Mouse (Mus musculus) heart, adult 11 months (tissue): Measurements from ENCODE around the gene Ddx54.

Experiments used
- DNase-seq: peaks from one replicate; pipeline ENCODE4 v3.0.0; 2022

Gene Ddx54

DNA sequence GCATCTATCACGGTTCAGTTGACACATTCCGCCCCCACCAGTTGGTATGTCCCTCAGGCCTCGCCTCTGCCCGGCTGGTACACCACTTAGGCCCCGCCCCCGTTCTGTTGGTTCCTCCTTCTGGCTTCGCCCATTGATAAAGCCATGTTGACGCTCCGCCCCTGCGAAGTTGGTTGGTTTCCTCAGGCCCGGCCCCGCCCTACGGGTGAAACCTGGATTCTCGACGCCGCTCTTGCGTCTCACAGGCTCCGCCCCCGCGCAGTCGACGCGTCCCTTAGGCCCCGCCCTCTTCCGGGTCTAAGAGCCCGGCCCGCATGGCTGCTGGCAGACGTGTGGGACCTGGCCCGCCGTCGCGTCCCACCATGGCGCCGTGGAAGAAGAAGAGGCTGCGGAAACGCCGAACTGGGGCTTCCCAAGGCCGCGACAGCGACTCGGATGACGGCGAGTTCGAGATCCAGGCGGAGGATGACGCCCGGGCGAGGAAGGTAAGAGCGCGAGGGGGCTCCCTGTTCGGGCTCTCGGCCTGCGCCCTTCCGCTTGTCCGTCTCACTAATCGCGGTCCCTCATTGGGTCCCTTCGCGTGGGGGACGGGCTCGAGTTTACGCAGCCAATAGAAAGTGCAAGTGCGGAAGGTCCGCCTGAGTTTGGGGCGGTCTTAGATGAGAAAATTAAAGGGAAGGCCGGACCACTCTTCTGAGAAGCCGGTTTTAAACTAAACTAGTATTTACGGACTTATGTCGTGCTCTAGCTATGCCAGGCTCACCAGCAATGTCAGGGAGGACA is 474 bp downstream of the Ddx54 start:
- DNase-seq: peak; percentile 100

DNA sequence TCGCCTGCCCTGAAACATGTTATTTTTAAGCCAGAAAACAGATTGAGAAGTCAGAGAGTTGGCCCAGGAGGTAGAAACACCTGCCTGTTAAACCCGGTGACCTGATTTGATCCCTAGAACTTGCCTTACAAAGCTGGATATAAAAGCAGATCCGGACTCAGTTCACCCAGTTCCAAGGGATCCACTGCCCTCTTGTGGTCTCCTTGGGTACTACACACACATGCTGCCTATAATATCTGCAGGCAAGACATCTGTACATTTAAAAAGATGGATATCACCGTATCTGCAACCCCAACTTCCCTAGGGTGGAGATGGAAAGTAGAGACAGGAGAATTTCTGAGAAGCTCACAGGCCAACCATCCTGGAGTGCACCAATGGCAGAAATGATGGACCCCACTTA is 3.4 kb downstream of the Ddx54 start:
- no peak for DNase-seq

DNA sequence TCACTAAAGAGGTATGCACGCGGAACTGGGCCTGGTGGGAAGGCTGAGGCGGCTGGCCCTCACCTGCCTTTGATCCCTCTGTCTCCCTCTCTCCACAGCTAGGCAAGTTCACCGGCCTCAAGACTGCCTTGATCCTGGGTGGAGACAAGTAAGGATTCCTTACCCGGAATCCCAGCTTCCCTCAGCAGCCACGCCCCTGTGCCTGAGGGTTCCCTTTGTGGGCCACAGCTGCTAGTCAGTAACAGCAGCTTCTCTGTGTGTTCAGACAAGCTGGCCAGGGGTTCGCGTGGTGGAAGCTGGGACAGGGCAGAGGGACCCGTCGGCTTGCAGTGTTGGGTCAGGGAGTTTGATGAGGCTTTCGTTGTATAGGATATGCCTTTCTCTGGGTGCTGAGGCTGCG is 6.2 kb downstream of the Ddx54 start:
- no peak for DNase-seq

DNA sequence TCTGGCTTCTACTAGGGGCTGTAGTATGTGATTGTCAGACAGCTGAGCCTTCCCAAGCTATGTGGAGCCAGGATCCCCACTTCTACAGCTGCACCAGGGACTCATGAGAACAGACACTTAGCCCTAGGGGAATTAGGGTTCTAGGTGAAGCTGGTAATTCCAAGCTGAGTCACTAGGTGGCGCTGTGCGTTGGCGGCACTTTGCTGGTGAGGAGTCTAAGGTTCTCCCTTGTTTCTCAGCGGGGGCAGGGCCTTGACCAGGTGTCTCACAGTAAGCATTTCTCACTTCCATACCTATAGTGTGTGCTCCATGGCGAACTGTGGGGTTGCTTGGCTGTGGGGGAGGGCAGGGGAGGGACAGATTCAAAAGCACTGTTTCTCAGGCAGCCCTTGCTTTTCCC is 6.7 kb downstream of the Ddx54 start:
- DNase-seq: no peak

DNA sequence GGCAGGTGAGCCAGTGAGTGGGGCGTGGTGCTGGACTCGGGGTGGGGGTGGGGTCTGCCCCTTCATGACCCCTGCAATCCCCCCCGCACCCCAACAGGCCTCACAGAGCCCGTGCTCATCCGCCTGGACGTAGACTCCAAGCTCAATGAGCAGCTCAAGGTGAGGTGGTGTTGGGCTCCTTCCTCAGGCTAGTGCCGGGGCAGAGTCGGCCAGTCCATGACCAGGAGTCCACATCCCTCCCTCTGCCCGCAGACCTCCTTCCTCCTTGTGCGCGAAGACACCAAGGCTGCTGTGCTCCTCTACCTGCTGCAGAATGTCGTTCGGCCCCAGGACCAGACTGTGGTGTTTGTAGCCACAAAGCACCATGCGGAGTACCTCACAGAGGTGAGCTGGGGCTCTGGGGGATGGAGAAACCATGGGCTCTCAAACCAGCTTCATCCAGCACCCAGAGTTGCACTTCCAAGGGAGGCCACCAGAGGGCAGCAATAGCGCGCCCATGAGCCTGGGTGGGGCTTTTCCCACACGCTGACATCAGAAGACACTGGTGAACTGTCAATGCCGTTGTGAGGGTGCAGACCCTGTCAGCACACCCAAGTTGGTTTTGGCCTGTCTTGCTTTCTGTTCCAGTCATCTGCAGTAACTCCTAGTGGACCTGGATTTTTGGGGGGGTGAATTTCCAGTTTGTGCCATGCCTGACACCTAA is 8.0 kb downstream of the Ddx54 start:
- DNase-seq: peak; percentile 97

DNA sequence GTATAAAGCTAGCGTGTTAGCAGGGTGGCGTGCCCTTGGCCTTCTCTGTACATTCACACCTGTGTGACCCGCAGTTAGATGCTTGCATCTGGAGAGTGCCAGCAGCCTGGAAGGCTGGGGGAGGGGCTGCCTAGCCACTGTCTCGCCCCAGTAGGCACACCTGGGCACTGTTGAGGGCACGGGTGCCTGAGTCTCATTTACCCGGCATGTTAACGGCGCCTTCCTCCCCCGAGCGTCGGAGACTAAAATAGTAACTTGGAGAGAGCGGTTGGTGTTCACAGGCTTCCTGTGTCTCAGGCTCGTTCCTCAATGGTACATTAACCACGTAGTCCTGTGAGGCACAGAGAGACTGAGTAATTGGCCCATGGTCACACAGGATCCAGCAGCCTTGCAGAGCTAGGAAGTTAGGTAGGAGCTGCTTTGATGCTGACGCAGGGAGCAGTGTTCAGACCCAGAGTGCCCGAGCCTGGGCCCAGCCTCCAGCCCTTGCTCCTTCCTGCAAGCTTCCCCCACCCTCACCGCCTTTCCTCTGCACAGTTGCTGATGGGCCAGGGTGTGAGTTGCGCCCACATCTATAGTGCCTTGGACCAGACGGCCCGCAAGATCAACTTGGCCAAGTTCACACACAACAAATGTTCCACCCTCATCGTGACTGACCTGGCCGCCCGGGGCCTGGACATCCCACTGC is 8.7 kb downstream of the Ddx54 start:
- no peak for DNase-seq

DNA sequence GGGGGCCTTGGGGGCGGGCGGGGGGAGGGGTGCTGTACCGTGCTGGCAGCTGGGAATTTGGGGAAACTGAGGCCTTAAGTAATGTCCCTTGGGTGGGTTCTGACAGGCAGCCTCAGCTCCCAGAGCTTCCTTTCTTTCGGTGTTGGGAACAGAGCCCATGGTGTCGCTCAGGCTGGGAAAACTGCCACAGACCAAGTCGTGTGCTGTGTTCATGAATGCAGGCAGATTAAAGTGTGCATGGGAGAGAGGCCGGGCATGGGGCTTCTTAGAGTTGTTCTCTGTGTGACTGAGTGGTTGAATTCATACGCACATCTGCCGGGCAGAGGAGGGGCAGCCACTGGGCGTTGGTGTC is 9.3 kb downstream of the Ddx54 start:
- DNase-seq: no peak

DNA sequence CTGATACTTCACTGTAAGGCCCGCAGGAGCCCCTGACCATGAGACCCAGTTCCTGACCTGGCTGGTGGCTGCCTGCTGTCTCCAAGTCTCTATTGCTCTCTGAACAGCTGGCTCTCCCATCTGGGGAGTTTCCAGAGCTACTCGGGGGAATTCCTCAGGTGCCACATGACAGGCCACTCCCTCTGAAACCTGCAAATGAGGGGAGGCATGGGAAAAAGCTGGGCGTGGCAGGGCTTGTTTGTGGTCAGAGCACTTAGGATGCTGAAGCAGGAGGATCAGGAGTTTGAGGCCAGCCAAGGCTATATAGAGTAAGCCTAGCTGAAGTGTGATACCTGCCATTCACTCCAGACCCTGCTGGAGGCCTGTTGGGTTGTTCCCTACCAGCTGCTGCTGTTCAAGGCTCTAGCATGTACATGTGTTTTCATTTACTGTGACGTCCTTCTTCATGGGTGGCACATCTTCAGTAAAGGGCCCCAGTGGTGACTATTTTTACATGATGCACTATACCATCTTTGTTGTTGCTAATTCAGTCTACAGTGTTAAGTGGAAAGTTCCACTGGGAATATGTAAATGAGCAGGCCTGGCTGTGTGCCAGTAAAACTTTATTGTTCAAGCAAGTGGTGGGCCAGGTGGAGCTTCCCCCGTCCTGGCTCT is 9.8 kb downstream of the Ddx54 start:
- no peak for DNase-seq

DNA sequence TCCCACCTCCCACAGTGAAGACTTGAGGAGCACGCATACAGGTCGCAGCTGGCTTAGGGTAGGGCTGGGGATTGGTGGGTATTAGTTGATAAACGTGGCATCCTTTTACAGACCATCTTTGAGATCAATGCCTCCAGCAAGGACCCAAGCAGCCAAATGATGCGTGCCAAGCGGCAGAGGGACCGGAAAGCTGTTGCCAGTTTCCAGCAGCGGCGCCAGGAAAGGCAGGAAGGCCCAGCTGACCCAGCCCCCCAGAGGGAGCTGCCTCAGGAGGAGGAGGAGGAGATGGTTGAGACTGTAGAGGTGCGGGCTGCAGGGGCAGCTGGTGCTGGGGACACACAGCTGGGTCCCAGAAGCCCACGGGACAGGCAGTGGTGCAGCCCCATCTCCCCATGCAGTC is 11.9 kb downstream of the Ddx54 start:
- DNase-seq: no peak

DNA sequence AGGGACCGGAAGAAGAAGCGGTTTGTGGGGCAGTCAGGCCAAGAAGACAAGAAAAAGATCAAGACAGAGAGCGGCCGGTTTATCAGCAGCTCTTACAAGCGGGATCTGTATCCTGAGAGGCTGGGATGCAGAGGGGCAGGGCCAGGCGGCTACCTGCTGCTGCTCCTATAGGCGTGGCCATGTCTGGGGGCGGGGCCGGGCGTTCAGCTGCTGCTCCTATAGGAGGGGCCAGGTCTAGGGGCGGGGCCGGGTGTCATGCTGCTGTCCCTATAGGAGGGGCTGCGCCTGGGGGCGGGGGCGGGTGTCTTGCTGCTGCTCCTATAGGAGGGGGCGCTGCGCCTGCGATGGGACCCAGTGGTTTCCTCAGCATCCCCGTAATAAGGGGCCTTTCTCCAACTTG is 13.9 kb downstream of the Ddx54 start:
- peak; percentile 90 for DNase-seq

DNA sequence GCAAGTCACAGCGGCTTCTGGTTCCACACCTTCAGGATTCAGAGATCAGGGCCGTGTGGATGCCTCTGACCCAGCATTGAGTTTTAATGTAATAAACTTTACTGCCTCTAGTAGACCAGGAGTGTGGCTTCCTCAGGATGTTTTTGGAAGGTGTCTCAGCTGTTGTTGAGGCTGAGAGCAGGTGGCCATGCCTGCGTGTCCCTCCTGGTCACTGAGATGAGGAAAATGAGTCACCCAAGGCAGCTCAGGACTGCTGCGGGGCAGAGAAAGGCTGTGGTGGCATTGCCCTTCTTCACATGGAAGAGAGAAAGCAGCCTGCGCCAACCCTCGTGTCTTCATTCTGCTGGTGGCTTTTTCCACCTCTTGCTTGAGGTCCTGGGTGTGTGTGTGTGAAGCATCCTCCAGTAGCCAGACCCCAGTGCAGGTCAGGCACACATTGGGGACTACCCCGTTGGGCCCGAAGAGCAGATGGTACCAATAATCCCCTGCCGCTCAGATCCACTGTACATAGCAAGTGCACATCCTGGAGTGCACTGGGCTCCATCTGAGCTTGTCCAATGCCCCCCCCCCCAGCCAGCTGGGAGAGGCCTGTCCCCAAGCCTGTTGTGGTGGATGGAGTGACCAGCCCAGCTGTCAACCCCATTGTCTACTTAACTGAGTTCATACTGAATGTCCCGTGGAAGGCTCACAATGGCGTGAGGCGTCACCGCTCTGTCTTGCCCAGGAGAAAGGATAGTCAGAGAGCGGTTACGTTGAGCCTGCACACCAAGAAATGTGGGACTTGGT is 15.2 kb downstream of the Ddx54 start:
- no peak for DNase-seq

DNA sequence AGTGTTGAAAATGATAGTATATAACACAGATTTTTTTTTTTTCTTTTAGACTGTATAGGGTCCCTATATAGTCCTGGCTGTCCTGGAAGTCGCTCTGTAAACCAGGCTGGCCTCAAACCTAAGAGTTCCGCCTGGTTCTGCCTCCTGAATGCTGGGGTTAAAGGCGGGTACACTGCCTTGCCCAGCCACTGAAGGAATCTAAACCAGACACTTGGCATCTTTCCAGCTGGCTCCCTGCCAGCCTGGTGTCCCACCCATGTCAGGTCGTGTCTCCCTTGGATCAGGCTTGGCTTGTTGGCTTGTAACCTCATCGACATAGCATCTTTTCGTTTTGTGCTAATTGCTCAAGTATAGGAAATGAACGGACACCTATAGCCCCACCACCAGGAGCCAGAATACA is 16.1 kb downstream of the Ddx54 start:
- DNase-seq: peak; percentile 89

DNA sequence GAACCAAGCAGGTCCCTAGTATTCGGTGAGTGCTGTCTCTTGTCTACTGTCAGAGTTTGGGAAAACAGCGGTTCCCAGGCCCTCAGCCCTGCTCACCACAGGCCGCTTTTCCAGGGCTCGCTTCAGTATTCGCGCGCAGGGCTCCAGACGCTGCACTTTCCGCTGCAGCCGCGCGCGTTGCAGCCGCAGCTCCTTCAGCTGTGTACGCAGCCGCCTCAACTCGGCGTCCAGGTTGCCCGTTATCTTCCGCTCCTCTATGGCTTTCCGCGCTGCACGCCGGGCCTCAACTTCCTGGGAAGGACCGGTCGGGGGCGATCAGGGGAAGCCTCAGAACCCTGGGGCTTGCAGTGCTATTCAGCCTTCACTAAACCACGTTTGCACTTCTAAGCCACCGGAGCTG is 18.6 kb downstream of the Ddx54 start:
- DNase-seq: no peak

DNA sequence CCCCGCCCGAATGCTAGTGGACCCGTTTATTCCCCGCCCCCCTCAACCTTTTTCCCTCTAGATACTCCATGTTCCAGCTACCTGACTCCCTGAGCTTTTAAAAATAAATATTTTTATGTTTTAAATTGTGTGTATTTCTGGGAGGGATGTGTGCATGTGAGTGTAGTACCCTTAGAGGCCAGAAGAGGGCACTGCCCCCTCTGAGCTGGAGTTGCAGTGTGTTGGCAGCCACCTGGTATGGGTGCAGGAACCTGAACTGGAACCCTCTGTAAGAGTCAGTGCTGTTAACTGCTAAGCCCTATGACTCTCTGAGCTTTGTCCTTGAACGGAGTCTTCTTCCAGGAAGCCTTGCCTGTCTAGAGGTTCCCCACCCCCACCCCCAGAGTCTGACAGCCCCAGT is 19.4 kb downstream of the Ddx54 start:
- DNase-seq: no peak

DNA sequence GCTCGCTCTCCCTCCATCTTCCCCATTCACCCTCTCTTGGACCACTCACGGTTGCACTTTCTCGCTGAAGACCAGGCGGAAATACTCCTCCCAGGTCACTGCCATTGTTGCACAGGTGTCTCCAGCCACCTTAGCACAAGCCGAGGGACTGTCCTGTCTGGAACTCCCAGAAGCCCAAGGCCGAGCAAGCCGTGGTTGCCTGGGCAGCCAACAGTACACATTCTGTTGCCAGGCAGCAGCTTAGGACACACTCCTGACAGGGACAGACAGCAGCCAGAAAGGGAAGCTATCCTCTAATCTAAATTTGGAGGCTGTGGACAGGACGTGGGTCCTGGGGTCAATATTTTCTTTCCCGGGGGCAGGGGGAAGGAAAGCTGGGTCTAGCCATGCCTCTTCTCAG is 21.6 kb downstream of the Ddx54 start, which contains the start of gene Cfap73:
Gene Cfap73, minus strand, starts transcription at position 105 of the 400 bp plus-strand sequence.
- DNase-seq: no peak

DNA sequence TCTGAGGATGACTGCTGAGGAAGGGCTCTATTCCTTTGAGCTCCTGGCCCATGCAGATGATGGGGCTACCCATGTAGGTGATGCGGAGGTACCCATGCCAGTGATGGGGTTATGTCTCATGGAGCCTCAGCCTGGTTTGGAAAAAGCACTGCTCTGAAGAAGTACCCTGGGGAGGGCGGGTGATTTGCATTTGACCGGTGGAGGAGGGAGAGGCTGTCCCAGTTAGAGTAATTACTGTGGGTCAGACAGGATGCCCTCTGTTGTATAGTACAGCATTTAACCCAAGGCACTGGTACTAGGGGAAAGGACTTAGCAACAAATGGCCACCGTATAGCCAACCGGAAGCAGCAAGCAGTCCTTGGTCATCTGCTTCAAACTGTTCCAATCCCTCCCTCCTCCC is 22.3 kb downstream of the Ddx54 start:
- no peak for DNase-seq

DNA sequence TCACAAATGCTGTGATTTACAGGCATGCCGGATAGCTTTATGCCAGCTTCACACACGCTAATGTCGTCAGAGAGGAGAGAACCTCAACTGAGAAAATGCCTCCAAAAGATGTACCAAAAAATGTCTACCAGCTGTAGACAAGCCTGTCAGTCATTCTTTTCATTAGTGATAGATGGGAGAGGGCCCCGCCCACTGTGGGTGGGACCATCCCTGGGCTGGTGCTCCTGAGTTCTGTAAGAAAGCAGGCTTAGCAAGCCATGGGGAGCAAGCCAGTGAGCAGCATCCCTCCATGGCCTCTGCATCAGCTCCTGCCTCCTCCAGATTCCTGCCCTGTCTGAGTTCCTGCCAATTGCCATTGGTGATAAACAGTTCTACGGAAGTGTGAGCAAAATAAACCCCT is 23.1 kb downstream of the Ddx54 start:
- DNase-seq: no peak

DNA sequence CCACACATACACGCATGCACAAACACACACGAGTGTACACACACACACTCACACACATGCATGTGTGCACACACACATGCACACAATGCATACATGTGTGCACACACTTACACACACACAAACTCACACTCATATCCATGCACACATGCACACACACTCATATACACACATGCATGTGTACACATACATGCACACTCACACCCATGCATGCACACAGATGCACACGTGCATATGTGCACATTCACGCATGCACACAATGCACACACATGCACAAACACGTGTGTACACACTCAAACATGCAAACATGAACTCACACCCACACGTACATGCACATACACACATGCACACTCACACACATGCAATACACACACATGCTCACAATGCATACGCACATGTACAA is 27.6 kb downstream of the Ddx54 start:
- no peak for DNase-seq

DNA sequence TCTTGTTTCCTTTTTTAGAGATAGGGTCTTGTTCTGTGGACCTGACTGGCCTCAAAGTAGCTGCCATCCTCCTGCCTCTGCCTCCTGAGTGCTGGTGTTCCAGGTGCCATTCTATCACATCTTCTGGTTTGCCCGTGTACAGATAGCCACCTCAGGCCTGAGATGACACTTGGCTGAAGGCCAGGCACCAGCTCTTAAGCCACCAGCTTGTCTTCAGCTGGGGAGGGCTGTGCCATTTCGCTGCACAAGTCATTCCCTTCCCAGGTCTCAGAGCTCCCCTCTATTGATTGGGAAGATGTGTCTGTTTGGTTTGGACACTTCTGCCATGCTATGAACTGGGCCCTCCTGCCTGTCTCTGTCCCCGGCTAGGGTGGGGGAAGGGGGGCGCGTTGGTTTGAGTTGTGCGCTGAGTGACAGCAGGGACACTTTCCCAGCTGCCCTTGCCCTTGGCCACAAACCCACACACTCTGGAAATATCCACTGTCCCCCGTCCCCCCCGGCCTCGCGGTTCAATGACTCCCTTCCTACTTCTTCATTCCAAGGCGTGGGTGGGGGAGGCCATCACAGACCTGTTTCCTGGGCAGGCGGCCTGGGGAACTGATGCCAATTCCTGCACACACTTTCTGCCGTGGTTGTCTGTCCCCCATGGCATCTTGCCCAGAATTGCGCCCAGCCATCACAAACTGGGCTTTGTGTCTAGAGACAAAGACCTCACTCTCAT is 31.0 kb downstream of the Ddx54 start:
- no peak for DNase-seq

DNA sequence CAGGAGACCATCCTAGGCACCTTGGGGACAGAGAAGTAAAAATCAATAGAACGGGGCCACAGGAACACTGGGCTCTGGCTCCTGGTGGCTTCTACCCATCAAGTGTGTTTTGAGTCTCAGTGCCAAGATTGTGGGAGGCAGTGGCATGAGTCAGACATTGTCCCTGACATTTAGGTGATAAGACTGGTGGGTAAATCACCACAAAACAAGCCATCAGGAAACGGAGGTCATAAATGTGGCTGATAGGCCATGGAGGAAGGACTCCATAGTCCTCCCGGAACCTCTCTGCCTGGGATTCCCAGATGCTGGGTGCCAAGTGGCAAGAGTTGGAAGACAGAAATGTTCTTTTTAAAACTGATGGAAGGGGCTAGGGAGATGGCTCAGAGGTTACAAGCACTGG is 31.7 kb downstream of the Ddx54 start:
- DNase-seq: no peak

DNA sequence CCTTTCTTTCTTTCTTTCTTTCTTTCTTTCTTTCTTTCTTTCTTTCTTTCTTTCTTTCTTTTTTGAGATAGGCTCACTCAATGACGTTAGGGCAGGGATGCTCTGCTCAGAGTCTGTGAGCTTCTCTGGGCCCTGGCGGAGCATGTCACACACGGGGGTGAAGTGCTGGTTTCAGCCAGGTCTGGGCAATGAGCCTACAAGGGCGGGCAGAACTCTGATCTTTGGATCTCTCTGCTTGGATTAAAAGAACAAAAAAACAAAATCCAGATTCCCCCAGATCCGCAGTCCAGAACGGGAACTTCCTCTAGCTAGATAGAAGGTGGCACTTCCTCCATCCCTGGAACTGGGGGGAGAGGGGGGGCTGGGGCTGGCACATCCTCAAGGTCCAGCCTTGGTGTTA is 33.3 kb downstream of the Ddx54 start:
- DNase-seq: no peak

DNA sequence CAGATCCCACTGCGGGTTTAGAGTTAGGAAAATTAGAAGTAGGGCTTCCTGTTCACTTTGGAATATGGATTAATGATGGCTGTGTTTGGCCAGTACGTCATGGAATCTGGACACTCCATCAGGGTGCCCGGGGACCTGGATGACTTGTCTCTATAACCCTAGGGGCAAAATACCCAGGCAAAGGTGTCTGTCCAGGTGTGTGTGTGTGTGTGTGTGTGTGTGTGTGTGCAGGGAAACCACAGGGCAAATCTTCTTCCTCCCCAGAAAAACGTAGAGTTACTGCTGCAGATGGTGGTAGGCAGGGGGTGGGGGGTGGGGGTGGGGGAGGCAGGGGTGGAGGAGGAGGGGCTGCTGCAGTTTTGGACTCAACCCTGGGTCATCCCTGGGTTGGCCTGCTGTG is 34.8 kb downstream of the Ddx54 start:
- DNase-seq: no peak
